Mouse (Mus musculus) CD4-positive naive resting alpha-beta T cell, adult 57 days (primary cell): ENCODE measurements around the gene Gm6205. TPM values are rescaled to one million over a fixed set of nuclear protein-coding genes. Genes with fewer than 3 reads are reported as not detected.

Experiments
- total RNA-seq: library from RNA; stranded (reverse); gene quantifications from one replicate; pipeline ENCODE4 v1.2.4, GENCODE M21; 2023

Gm6205 gene
- not detected for total RNA-seq

DNA sequence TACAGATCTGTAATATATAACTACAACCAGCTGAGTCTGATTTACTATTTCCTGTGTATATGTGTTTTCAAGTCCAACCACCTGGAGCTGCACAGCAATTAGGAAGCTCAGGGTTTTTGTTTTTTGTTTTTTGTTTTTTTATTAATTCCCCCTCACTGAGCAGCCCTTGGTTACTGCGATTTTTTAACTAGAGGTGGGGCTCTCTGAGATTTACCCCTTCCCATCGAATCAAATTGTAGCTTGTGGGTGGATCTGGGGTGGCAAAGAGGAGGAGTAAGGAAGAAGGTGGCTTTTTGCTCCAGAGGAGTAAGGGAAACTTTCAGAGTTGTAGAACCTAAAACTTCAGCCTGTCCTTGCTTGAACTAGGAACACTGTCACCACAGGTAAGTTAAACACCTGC is at the start of gene Gm6205:
Gene Gm6205 (plus strand): TSS at position 301 of the 400 bp plus-strand sequence.

DNA sequence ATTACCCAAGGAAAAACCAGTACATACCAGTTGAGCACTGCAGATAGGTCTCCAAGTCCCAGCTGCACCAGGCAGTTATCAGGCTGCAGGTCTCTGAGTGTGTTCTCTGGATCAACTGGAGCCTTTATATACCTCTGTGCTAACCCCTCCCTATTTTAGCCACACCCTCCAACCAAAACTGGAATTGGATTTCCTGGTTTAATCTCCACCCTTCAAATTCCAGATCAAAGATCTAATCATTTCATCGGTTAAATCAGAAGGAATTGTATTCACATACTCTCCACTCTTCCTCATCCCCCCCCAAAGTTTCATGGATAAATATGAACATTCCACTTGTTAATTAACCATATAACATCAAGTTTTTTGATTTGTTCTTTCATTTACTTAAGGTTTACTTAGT is 31.9 kb upstream of the Gm6205 start, which contains the start of gene Gm3147:
Gene Gm3147 (minus strand): TSS at position 101 of the 400 bp plus-strand sequence.

DNA sequence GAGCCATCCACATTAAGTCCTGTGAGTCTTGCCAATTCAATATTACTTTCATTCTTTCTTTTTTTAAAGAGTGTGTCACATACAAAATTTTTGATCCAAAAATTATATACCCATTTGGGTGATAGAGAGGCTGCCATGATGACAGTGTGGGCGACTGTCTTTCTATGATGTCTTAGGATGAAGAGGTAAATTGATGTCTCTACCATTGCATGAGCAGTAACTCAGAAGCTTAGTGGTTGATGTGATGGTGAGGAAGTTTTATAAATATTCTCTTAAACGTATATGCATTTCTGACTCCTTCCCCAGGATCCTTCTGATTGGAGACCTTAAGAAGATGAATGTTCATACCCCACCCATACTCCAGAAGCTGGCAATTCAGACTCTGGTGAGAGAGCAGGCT is 24.5 kb upstream of the Gm6205 start, which contains the start of gene Gm6509:
Gene Gm6509 (plus strand): TSS at position 301 of the 400 bp plus-strand sequence.

Other genes with a start within 250 kb of the Gm6205 start
- not detected for gene Gm7682, start 202.6 kb upstream of the Gm6205 start, total RNA-seq
- not detected for gene Gm3139, start 122.1 kb upstream of the Gm6205 start, total RNA-seq
- not detected for gene Gm3147, start 32.0 kb upstream of the Gm6205 start, total RNA-seq
- not detected for gene Gm6509, start 24.4 kb upstream of the Gm6205 start, total RNA-seq
- gene Gm3183, start 217.1 kb downstream of the Gm6205 start, total RNA-seq, result not detected